Comparison of ENCODE assay signal across 1 mouse cellular context in genomic region chr6:48047450-48048351, GRCm38 (mm10).
TF ChIP-seq lines count a peak whose summit lies in the region.

No protein-coding gene starts in this region.

TF ChIP-seq in MEL, 35 proteins besides CTCF, POLR2A, EP300 and RAD21 (continued from another document):
- TF ChIP-seq POLR2AphosphoS2 (IDR thresholded peaks at IDR 0.05; ENCODE audit: low read length) (no peak), TAL1 (IDR thresholded peaks at IDR 0.05; ENCODE audit: low read length) (no peak), SIN3A (IDR thresholded peaks at IDR 0.05; ENCODE audit: low read length) (0 out of 2 replicates have a peak, but pooled peaks have one; percentile 25), USF1 (IDR thresholded peaks at IDR 0.05; ENCODE audit: low read depth, low read length) (no peak), ELF1 (IDR thresholded peaks at IDR 0.05; ENCODE audit: low read depth, low read length) (no peak), CHD1 (IDR thresholded peaks at IDR 0.05; ENCODE audit: low read depth, low read length) (no peak; the same call in 1 of the 2 replicates), UBTF (IDR thresholded peaks at IDR 0.05; ENCODE audit: borderline replicate concordance, insufficient read depth, low read depth, low read length) (0 out of 2 replicates have a peak, but pooled peaks have one; percentile 80), ZNF384 (IDR thresholded peaks at IDR 0.05; ENCODE audit: low read depth, low read length) (no peak)
